Mouse (Mus musculus) frontal cortex, postnatal 25 days (tissue): ENCODE results near the gene Bcat2.

Experiments used
- DNase-seq, 2 experiments: peaks; one replicate each; pipeline ENCODE4 v3.0.0; 2022; ENCODE audit warnings: low spot score in 2 of 2

Gene Bcat2

DNA sequence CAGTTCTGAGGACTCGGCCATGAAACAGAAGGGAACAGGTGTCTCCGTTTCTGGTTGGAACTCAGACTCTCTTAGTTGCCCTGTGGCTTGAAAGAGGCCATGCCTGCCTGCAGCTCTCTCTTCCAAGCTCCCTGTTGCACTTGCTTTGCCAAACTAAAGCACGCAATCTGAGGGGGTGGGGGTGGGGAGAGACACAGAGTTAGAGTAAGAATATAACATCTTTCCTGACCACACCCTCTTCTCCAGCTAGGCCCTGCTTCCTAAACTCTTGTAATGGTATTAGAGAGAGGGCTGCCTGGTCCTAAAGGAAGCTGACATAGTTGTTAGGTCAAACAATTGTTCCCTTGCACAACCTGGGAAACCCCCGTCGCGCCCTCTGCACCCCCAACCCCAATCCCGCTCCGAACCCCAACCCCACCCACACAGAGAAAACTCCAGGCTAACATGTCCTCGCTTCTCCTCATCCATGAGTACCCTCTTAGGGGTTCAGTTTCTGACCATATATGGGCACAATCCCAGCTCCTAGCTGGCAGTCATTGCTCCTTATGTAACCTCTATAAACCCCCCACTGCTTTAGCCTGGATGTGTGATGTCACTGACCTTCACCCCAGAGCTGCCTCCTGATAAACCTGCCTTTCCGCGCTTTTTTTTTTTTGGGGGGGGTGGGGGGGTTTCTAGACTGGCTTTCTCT lies 19.0 kb upstream of the Bcat2 start:
- DNase-seq = no peak

DNA sequence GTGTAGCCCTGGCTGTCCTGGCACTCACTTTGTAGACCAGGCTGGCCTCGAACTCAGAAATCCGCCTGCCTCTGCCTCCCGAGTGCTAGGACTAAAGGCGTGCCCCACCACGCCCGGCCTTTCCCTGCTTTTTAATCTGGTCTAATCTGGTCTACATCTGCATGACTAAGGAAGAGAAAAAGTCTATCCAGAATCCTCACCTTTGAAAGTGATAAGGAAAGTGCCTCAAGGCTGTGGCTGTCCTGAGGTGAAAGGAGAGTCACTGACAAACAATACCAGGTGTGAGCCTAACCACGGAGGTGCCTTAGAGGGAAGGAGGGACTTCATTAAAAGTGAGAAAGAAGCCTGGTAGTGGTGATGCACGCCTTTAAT lies 18.5 kb upstream of the Bcat2 start:
- DNase-seq = no peak

DNA sequence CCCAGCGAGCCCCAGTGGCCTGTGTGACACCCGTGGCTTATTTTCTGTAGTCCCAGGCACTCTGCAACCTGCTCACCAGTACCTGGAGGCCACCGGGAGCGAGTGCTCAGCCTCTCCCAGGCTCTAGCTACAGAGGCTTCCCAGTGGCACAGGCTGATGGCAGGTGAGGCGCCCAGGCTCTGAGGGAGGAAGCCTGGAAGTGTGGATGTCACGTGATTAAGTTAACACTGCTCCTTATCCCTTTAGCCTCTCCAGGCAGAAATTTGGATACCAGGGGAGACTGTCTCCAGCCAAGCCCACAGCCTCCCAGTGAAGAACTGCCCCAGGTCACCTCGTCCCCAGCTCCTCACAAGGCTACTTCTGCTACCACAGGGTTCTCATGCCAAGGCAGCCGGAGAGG lies 16.4 kb upstream of the Bcat2 start:
- no peak for DNase-seq

DNA sequence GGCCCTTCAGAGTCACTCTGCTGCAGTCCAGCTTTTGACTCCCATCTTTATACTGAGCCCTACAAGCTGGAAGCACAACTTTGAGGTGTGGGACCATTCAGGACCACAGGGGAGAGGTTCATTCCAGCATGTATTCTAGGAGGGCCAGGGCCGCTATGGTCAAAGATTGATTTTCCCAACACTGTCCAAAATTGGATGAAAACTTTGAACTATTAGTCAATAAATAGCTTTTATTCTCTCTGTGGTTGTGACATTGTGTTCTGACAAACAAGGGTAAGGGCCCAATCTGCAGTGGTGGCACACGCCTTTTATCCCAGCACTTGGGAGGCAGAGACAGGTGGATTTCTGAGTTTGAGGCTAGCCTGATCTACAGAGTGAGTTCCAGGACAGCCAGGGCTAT lies 16.0 kb upstream of the Bcat2 start:
- DNase-seq = no peak

DNA sequence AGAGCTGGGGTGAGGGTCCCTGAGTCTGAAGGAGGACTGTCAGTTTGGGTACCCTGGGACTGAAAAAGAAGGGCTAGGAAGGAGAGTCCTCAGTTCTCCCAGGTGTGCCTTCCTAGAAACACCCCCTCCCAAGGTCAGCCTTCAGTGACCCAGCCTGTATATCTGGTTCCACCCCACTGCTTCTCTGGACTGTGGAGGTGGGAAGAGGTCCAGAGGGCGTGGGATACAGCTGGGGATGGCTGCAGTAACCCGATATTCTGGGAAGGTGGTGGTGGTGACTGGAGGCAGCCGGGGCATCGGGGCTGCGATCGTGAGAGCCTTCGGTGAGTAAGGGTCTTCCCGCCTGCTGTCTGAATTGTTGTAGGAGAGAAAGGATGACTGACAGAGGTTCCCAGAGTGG lies 15.2 kb upstream of the Bcat2 start, which contains the start of gene Hsd17b14:
Gene Hsd17b14, plus strand, starts transcription at position 150 of the 400 bp plus-strand sequence.
- DNase-seq = no peak

DNA sequence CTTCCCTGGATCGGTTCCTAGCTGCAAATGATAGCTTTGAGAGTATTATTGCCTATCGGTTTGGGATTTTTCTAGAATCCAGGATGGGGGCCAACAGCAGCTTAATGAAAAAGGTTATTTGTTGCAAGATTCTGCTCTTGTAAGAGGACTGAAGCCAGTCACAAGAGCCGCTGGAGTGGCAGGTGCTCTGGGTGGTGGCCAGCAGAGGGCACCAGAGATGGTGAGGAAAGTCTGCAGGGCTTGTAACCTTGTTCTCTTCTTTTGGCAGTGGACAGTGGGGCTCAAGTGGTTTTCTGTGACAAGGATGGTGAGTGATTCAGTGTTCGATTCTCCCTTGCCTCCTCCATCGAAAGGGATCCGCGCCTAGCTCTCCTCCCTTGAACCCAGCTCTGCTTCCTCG lies 14.2 kb upstream of the Bcat2 start:
- DNase-seq = peak; percentile 52 to 69

DNA sequence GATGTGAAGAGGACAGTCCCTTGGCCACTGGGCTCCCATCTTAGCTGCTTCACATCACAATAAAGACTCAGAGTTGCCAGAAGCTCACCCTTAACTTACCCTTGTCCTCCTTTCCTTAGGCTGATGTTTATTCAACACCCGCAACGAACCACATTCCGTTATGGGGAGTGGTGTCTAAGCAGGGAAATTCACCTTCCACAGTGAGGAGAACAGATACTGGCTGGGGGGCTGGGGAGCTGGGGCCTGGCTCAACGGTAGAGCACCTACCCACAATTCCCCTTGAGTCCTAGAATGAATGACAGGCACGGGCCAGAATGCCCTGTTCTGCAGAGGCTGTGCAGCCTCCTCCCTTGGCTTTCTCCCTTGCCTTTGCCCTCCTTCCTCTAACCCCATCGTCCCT lies 11.0 kb upstream of the Bcat2 start:
- DNase-seq = no peak

DNA sequence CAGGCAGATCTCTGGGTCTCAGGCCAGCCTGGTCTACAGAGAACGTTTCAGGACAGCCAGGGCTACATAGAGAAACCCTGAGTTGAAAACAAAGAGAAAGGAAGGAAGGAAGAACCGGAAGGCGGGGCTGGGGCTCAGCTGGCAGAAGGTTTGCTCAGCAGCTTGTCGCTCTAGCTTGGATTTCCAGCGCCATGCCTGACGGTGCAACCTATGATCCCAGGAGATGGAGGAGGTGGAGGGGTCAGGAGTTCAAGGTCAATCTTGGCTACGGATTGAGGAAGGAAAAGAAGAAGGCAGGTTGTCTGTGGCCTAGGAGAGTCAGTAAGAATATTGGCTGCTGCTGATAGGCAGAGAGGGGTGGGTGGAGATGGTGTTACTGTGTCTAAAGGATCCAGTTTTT lies 9.7 kb upstream of the Bcat2 start:
- DNase-seq = no peak

DNA sequence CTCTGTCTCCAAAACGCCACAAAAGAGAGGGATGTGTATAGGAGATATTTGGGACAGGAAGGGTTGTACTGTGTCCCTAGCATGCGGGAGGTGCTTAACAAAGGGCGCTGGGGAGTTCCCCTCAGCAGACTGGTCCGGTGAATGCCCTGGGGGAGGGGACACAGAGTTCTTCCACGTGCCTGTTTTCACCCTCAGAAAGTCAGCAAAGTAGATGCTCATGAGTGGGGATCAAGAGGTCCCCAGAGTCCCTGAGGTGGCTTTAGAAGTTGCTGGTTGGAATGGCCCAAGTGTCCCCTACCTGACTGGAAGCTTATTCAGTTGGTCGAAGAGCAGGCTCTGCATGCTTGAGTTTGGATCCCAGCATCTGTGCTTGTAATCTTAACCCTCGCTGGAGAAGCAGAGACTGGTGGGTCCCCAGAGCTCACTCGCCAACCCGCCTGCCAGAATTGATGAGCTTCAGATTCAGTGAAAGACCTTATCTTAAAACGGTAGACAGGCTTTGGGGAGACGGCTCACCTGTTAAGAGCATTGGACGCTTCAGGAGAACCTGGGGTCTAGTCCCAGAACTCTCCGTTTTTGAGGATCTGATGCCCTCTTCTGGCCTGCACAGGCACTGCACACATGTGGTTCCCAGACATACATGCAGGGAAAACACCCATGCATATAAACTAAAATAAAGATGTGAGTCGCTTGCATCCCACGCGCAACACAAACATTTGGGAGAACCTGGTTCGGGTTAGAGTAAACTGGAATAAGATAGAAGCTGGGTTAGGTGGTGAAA lies 8.9 kb upstream of the Bcat2 start:
- DNase-seq = peak; percentile 70 to 72

DNA sequence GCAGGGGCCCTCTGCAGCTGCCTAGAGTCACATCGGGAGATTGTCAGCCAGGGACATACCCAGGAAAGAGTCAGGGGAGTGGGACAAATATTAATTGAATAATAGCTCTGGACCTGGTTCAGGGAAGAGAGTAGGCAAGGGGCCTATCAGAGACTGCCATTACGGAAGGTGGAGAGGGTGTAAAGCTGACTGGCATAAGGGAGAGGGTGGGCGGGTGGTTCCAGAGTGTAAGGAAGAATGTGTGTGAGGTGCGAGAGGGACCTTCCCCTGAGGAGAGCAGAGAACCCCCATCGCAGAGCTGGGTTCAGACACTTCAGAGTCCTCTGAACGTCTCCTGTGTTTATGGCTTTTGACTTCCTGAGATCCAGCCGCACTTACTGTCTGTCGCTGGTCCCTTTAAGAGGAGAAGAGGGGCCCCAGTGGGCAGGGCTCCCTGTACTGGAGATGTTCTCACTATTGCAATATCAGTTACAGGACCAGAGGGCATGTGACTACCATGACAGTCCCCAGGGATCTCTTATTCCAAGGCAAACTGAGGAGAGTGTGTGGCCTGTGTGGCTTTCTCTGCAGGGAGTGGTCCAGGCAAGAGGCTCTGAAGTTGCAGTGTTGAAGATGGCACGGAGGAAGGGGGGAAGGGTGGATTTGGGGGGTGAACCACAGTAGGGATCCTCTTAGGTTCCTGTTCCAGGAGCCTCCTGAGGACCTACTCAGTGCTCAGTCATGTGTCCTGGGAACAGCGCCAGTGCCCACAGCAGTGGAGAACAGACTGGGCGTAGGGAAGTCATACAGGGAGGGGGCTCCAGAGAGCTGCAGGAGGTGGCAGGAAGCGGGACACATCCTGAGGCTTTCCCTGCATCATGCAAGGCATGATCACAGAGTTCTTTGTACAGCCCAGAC lies 8.1 kb upstream of the Bcat2 start:
- DNase-seq = no peak

DNA sequence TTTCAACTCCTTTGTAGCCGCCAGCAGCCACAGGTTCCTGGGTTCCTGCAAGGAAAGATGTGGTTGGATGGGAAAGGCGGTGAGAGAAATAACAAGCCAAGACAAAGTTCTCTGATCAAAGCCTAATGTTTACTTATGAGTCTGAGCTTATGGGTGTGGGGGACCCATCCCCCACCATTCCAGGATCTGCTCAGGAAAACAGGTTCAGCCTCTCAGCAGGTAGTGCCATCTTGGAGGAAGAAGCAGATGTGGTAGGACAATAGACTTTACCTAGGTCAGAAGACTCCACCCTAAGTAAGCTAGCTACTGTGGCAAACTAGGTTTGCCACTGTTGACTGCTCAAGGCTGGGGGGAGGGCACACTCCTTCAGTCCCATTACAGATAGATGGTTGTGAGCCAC lies 5.1 kb upstream of the Bcat2 start:
- no peak for DNase-seq

DNA sequence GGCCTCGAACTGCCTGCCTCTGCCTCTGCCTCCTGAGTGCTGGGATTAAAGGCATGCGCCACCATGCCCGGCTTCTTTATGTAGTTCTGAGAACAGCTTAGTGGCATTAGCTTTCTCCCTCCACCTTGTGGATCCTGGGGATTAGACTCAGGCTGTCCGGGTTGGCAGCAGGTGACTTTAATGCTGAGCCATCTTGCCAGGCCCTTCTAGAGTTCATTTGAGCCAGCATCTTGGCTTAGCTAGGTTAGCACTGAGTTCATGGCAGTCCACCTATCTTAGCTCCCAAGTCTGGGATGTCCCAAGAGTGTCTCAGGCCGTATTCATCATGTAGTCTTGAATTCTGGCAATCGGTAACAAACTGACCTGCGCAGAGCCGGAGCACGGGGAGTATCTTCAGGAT lies 4.5 kb upstream of the Bcat2 start:
- no peak for DNase-seq

DNA sequence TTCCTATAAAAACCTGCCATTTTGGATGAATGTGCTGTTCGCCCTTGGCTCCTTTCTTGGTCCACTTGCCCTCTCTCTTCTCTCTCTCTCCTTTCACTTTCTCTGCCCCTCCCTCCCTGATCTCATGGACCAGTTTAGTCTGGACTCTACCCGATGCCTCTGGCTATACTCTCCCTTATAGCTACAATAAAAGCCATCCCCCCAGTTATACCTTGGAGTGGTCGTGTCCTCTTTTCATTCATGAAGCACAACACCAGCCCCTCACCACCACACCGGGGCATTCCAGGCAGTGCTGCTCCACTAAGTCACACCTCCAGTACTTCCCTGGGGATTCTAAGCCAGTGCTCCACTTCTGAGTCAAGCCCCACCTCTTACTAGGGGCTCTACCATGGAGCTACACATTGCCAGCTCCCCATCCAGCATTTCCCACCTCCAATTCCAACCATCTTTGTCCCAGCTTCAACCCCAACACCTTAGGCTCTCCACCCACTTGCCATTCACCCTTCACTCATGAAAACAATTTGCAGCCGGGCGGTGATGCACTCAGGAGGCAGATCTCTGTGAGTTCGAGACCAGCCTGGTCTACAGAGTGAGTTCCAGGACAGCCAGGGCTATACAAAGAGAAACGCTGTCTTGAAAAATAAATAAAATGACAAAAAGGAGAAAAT lies 2.7 kb upstream of the Bcat2 start:
- DNase-seq = no peak

DNA sequence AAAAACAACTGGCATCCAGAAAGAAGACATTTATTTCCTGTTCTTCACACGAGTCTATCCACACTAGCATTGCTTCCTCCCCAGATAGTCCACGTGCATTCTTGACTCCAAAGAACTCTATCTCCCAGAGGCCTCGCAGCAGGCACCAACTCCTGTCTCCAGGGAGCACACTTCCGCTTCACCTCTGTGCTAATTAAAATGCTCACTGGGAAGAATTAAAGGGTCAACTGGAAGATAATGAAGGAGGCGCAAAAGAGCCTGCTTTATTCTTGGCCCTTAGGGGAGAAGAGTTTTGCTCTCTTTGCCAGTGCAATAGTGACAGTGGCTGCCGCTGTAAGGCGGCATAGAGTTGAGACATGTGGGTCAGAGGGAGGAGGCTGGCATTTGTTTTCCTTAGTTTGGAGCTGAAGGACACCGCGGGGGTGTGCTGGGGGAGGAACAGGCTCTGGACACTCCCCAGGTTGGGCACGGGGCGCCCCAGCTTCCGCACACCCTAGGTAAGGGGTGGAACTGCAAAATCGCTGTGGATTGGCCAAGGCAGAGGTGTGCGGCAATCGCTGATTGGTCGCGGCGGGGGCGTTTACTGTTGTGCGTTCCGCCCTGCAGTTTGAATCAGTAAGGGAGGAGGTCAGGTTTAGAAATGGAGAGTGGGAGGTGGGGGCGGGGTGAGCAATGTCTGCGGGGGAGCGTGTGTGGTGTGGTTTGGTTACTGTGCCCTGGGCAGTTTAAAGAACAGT lies 2.0 kb upstream of the Bcat2 start:
- peak; percentile 63 to 69 for DNase-seq

DNA sequence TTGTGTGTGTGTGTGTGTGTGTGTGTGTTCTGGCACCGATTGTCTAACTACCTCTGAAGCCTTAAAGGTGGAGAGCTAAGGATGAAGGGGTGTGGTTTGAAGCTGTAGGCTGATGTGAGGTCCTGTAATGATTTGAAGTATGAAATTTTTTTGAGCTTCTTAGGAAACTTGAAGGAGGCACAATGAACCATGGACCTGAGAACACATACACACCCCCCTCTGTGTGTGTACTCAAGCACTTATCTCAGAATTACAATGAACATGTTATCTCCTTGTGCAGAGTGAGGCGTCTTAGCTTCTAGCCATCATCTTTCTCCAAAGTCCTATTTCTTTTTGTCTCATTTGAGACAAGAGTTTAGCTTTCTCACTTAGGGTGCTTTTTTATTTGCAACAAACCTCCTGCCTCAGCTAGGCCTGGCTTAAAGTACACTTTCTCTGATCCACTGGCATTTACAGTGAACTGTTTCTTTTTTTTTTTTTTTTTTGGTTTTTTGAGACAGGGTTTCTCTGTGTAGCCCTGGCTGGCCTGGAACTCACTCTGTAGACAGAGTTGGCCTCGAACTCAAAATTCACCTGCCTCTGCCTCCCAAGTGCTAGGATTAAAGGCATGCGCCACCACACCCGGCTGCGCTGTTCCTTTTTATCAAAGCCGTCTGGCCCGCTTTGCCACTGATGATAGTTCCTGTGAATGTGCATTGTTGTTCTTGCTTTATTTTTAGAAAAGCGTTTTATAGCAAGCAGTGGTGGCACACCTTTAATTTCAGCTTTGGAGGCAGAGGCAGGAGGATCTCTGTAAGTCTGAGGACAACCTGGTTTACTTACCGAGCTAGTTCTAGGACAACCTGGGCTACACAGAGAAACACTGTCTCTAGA lies 1.1 kb upstream of the Bcat2 start:
- no peak for DNase-seq

DNA sequence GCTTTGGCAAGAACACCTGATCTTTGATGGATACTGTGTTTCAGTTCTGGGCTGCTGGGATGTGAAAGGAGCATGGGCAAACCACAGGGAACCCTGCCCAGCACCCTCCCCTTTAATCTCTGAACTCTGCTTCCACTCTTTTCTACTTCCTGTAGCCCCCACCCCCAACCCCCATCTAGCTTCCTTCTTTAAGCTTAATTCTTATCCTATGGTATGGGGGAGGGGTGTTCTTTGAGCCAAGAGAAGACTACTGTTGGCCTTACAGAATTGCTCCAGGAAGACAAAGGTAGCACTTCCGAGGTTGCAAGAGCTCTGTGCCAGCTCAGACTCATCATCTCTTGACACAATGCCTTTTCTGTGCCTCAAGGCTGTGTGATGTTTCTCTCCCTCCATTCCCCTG lies 2.0 kb downstream of the Bcat2 start:
- DNase-seq = no peak

DNA sequence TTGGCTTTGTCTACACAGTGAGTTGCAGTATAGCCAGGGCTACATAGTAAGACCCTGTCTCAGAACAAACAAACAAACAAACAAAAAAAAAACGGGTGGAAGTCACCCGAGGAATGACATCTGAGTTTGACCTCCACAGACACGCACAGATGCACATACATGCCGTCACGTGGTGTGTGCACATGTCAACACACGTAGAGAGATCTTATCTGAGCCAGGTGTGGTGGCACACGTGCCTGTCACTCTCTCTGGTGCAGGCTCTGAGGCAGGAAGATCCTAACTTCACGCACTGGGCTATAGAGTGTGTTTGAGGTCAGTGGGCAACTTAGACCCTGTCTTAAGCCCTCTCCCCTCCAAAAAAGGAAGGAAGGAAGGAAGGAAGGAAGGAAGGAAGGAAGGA lies 4.0 kb downstream of the Bcat2 start:
- no peak for DNase-seq

DNA sequence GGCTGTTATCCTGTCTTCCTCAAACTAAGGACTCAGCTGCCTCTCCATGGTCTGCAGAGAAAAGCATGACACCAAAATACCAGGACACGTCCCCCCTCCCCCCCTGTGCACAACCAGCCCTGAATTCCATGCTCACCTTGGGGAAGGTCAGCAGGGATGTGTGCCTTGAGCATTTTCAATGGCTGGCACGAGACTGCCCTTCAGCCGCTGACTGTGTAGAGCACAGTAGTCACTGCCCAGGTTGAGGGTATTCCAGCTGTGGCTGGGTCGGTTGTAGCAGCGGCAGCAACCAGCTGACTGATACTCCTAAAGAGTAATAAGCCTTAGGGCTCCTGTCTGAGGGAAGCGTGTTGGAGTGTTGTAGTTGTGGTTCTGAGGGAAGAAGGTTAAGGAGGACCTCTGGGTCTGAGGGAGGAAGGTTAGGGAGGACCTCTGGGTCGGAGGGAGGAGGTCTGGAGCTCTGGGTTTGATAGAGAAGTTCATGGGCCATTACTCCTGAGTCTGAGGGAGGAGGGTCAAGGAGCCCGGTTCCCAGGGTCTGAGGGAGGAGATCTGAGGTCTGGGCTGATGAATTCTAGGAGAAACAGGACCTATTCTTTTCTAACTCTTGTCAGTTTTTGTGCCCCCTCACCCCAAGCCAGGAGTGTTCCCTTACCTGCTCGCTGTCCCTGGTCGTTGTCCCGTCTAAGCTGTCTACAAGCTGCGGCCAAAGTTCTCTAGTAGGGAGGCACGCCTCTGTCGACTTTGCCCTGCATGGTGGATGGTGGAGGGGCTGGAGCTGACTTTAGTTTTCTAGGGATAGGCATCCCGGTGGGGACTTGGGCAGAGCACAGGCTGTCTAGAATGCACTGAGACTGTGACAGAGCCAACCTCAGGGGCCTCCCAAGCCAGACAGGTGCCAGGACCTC lies 4.8 kb downstream of the Bcat2 start:
- DNase-seq = no peak

DNA sequence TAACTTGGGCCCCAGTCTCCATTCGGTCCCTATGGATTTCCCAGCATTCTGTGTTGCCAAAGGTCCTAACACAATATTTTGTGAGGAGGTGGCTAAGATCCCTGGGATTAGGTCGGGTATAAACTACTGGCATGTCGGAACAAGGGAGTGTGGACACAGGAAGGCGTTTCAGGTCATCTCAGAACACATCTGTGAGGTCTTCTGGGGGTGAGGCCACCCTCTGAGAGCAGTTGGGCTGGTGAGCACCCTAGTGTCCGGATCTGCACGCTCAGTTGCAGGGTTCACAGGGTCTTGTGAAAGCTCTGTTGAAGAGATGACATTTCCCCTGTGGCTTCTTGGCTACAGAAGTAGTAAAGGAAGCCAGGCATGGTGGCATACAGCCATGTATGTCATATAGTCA lies 16.0 kb downstream of the Bcat2 start:
- DNase-seq = no peak
